Mouse (Mus musculus) intestine, postnatal 0 days (tissue): ENCODE data around the gene Hdc. TPM values are rescaled to one million over a fixed set of nuclear protein-coding genes. Genes with fewer than 3 reads are reported as not detected.
A peak's percentile ranks its signal among the peaks of the same experiment; 100 is the strongest.

ENCODE experiments used
- ATAC-seq: fragments of 200-750 bp; cut with Nextera tagmentation; 2 replicates; pipeline ENCODE4 v1.8.0; 2017; ENCODE audit warnings: mild to moderate bottlenecking, moderate TSS enrichment, moderate library complexity
- H3K27ac ChIP-seq: fragments of 300-500 bp; sonication (generic); 2 replicates; pipeline ENCODE4 v1.5.1; 2014; ENCODE audit warnings: mild to moderate bottlenecking, low read depth, low read length, moderate library complexity
- H3K27me3 ChIP-seq: fragments of 300-500 bp; sonication (generic); replicated peaks from 2 replicates; pipeline ENCODE4 v1.6.1; 2014; ENCODE audit warnings: low read length, mixed read lengths; ENCODE audit not compliant: control insufficient read depth, insufficient read depth
- H3K36me3 ChIP-seq: fragments of 300-500 bp; sonication (generic); 2 replicates; pipeline ENCODE4 v1.6.1; 2014; ENCODE audit warnings: mild to moderate bottlenecking, moderate library complexity; ENCODE audit not compliant: control insufficient read depth, insufficient read depth
- H3K4me1 ChIP-seq: fragments of 300-500 bp; sonication (generic); replicated peaks from 2 replicates; pipeline ENCODE4 v1.6.1; 2014; ENCODE audit warnings: antibody characterized with exemption, low read length, mixed read lengths; ENCODE audit not compliant: control insufficient read depth, insufficient read depth
- H3K4me2 ChIP-seq: fragments of 300-500 bp; sonication (generic); replicated peaks from 2 replicates; pipeline ENCODE4 v1.6.1; 2014; ENCODE audit warnings: low read depth, mild to moderate bottlenecking, moderate library complexity
- H3K4me3 ChIP-seq: fragments of 300-500 bp; sonication (generic); 2 replicates; pipeline ENCODE4 v1.5.1; 2014; ENCODE audit warnings: low read depth, low read length
- H3K9ac ChIP-seq: fragments of 300-500 bp; sonication (generic); 2 replicates; pipeline ENCODE4 v1.6.1; 2014; ENCODE audit warnings: mild to moderate bottlenecking, low read depth, low read length
- H3K9me3 ChIP-seq: fragments of 300-500 bp; sonication (generic); 2 replicates; pipeline ENCODE4 v1.6.1; 2016; ENCODE audit warnings: mixed run types; ENCODE audit not compliant: control insufficient read depth
- CTCF ChIP-seq: sonication (generic); IDR thresholded peaks from 2 replicates; pipeline ENCODE4 v1.5.1; 2016; ENCODE audit warnings: low read depth, mild to moderate bottlenecking, control low read depth, antibody characterized with exemption, moderate library complexity
- WGBS: fragments of 180-500 bp; shearing (Covaris S2); extraction: QIAGEN DNeasy Blood & Tissue Kit; methylation state at CpG from one replicate; pipeline ENCODE4 v1.1.7; 2014; 5-methylcytosine and 5-hydroxymethylcytosine counted together
- polyA plus RNA-seq: library from polyadenylated mRNA; unstranded; fragments of >200 nt; fragmentation: Nextera tagmentation; extraction: Ambion mirVana; gene quantifications from 2 replicates; pipeline ENCODE4 v1.2.1, GENCODE M21; 2015

The Hdc gene
- polyA plus RNA-seq, 1 experiment from 2014 or later, result 1.2 TPM

DNA sequence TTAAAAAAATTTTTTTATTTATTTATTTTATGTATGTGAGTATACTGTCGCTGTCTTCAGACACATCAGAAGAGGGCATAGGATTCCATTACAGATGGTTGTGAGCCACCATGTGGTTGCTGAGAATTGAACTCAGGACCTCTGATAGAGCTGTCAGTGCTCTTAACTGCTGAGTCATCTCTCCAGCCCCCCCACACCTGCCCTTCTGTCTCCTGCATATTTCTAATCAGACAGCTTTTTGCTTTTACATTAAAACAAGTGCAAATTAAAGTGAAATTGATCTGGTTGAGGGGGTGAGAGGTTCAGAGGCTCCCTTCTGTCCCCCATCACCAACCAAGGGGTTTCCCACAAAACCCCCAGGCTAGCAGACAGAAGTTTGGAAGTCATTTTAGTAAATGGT is 39.8 kb downstream of the Hdc start:
- 97% methylated on average over 1 of the region's 1 CpGs for WGBS
- Histone ChIP-seq H3K4me3 (no peak overlapping the region), H3K27me3 (no peaks in the 10 kb centered on the region), H3K4me1 (no peaks in the 10 kb centered on the region), H3K9ac (no peak overlapping the region), H3K9me3 (no peaks in the 10 kb centered on the region), H3K36me3 (no peaks in the 10 kb centered on the region), H3K27ac (no peak overlapping the region), H3K4me2 (no peak overlapping the region)
- no peak for TF ChIP-seq CTCF
- no peak for ATAC-seq

DNA sequence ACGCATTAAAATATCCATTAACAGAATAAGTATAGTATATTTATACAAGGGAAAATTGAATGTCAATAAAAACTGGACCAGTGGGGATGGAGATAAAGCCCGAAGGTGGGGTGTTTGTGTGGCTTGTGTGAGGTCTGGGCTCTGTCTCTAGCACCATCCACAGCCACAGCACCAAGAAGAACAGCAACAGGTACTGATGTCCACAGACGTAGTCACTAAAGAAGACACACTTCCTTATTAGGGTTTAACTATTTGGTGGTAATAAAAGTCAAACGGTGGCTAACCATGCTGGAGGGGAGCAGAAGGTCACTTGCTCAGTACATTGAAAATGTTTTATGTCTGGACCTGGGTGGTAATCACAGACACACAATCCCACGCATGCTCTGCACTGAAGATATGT is 41.7 kb downstream of the Hdc start:
- H3K9me3 ChIP-seq, result no peaks in the 10 kb centered on the region
- no peaks in the 10 kb centered on the region for H3K36me3 ChIP-seq
- H3K4me3 ChIP-seq, result no peak overlapping the region
- H3K4me2 ChIP-seq, result no peak overlapping the region
- H3K4me1 ChIP-seq, result 0 out of 2 replicates have a peak, but pooled peaks cover 1% of the 10 kb centered on the region
- no peak overlapping the region for H3K27ac ChIP-seq
- no peak for ATAC-seq
- 63% methylated on average over 5 of the region's 5 CpGs for WGBS
- no peaks in the 10 kb centered on the region for H3K27me3 ChIP-seq
- H3K9ac ChIP-seq, result no peak overlapping the region
- no peak for TF ChIP-seq CTCF

DNA sequence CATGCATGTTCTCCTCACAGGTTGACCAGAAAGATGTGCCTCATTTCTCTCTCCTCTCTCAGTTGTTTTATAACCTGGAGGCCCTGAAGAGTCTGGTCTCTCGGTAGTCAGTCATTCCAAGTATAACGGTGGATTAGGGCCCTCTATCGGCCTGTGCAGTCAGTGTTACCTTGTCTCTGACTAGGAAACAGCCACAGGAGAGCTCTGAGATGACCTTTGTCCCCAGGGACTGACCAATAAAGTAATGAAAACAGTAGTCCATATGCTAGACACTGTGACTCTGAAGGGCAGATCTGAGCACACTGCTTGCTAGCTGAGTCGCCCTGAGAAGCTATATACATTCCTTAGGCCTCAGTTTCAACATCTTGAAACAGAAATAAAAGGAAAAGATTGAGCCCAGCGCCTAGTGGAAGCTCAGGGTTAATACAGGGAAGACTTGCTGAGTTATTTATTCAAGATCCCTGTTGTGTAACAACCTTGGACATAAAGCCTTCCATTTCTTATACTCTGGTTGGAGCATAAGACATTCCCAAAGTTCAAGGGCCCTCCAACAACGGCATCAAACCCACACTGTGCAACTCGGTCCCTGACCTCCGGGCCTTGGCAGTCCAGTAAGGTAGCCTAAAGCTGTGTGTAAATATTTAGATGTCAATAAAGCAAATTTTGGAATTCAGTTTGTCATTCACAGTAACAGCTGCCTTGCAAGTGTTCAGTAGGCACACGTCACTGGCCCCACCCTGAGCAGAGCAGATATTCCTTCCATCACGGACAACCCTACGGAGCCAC is 43.5 kb downstream of the Hdc start:
- Histone ChIP-seq H3K27me3 (no peaks in the 10 kb centered on the region), H3K4me1 (0 out of 2 replicates have a peak, but pooled peaks cover 3% of the 10 kb centered on the region), H3K9ac (no peak overlapping the region), H3K27ac (no peak overlapping the region), H3K9me3 (no peaks in the 10 kb centered on the region), H3K4me3 (no peak overlapping the region), H3K4me2 (no peak overlapping the region), H3K36me3 (no peaks in the 10 kb centered on the region)
- ATAC-seq, result peak; percentile 94
- WGBS, result 56% methylated on average over 11 of the region's 11 CpGs
- peak; percentile 65 for TF ChIP-seq CTCF

DNA sequence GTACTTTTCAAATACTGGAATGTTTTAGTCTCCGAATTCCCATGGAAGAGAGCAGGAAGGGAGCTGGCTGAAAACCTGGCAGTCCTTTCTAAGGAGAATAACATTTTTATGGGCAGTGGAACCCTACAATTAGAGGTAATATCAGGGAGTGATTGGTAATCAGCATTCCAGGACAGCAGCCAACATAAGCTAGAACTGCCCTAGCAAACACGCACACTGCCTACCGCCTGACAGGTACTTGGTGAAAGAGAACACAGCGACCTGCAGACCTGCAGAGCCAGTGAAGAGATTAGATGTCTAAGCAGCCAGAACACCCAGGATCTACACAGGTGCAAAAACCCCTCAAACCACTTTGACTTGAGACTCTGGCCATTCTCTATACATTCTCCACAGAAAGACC is 46.4 kb downstream of the Hdc start:
- Histone ChIP-seq H3K4me3 (no peak overlapping the region), H3K27me3 (no peaks in the 10 kb centered on the region), H3K9me3 (no peaks in the 10 kb centered on the region), H3K4me1 (0 out of 2 replicates have a peak, but pooled peaks cover 3% of the 10 kb centered on the region), H3K9ac (no peak overlapping the region), H3K27ac (no peak overlapping the region), H3K4me2 (no peak overlapping the region), H3K36me3 (no peaks in the 10 kb centered on the region)
- 63% methylated on average over 4 of the region's 4 CpGs for WGBS
- TF ChIP-seq CTCF, result no peak
- ATAC-seq, result no peak

DNA sequence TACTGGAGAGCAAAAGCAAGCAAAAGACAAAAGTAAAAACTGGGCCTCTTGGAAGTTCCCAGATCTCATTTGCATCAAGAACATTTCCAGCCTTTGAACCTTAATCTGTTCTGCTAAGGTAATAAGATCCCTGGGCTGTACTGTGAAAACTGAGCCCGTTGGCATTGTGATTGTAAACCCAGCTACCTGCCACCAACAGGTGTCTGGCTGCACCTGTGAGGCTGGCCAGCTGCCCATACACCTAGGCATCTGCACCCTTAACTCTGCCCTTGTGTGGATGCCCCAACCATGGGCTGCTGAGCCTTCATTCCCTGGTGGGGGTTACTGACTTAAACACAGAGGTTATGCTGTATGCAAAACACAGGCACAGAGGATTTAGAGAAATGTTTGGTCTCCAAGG is 46.9 kb downstream of the Hdc start:
- no peaks in the 10 kb centered on the region for H3K27me3 ChIP-seq
- H3K9me3 ChIP-seq, result no peaks in the 10 kb centered on the region
- H3K4me3 ChIP-seq, result no peak overlapping the region
- peak; percentile 76 for ATAC-seq
- no peak overlapping the region for H3K9ac ChIP-seq
- TF ChIP-seq CTCF, result no peak
- H3K27ac ChIP-seq, result peak overlapping the region; percentile 35; the same call in 1 of the 2 replicates
- no peak overlapping the region for H3K4me2 ChIP-seq
- H3K4me1 ChIP-seq, result 0 out of 2 replicates have a peak, but pooled peaks cover 3% of the 10 kb centered on the region
- WGBS, result 26% methylated on average over 1 of the region's 1 CpGs
- H3K36me3 ChIP-seq, result no peaks in the 10 kb centered on the region

DNA sequence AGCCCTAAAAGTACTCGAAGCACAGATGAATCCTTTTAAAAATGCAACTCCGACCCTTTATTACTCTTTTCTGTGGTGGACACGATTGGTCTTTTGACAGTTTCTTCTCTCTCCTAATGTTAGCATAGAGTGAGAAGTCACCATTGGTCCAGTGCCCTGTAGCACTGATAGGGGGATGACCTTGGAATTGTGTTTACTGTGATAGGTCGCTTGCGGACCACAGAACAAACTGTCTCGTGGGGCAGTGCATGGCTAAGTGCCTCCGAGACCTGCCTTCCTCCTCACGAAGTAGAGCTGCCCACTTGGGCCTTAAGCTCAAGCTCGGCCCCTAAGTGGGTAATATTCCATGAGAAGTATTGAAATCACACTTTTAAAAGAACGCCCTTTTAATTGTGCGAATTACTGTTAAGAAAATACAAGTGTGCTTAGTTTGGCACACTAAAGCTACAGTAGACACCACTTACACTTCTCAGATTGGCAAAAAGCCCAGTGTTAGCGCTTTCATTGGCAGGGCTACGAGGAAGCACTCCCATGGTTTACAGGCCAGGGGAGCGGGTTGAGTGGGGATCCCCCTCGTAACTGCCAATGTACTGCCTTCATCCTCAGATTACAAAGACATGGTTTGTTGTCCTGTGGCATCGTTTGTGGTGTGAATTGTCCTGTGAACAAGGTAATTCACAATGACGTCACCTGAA is 55.5 kb downstream of the Hdc start:
- no peak overlapping the region for H3K4me2 ChIP-seq
- WGBS, result 64% methylated on average over 17 of the region's 17 CpGs
- H3K4me3 ChIP-seq, result no peak overlapping the region
- peak; percentile 10; the same call in 1 of the 2 replicates for ATAC-seq
- H3K9ac ChIP-seq, result no peak overlapping the region
- H3K4me1 ChIP-seq, result no peaks in the 10 kb centered on the region
- no peak overlapping the region for H3K27ac ChIP-seq
- no peaks in the 10 kb centered on the region for H3K9me3 ChIP-seq
- H3K36me3 ChIP-seq, result no peaks in the 10 kb centered on the region
- no peaks in the 10 kb centered on the region for H3K27me3 ChIP-seq
- TF ChIP-seq CTCF, result no peak
